In genomic region chr16:92620841-92621518, GRCm38 (mm10) we compare ENCODE assay signal across 7 mouse cellular contexts.
A peak's percentile ranks its signal among the peaks of the same experiment; 100 is the strongest.
DNase-seq lines count a peak whose midpoint lies in the region.

No protein-coding gene starts in this region.

- no peaks in the 10 kb centered on the region for H3K27me3 ChIP-seq in megakaryocyte, embryonic 14.5 days (replicated peaks)

- H3K4me3 ChIP-seq in megakaryocyte, embryonic 14.5 days (replicated peaks): peak overlapping the region; percentile 73

- H3K36me3 ChIP-seq in megakaryocyte, embryonic 14.5 days (replicated peaks; ENCODE audit: low read length): peaks cover 96% of the 10 kb centered on the region

- peaks cover 99% of the 10 kb centered on the region for H3K4me1 ChIP-seq in megakaryocyte, embryonic 14.5 days

- DNase-seq in 416B (ENCODE audit: low read depth): peak; percentile 98
- DNase-seq in CD4-positive helper T cell, adult 2 months (ENCODE audit: low read depth, low spot score): peak; percentile 64
- DNase-seq in c-Kit-positive CD71-negative TER-119-negative erythroid progenitor cells, embryonic 14.5 days (ENCODE audit: low read depth): peak; percentile 68
- DNase-seq in cerebellum, postnatal 36 days: no peak
- DNase-seq in c-Kit-positive CD71-positive TER-119-positive erythroid progenitor cells, embryonic 14.5 days (ENCODE audit: low spot score): no peak
- DNase-seq in kidney, postnatal 25 days: no peak

- H3K9me3 ChIP-seq in megakaryocyte, embryonic 14.5 days: no peaks in the 10 kb centered on the region

Comparison
In these comparisons a context has a peak if more than half of its experiments do, and no peak if none do; other contexts are left out.
1. DNase-seq: peak in 416B (single experiment), CD4-positive helper T cell, adult 2 months (single experiment) and c-Kit-positive CD71-negative TER-119-negative erythroid progenitor cells, embryonic 14.5 days (single experiment); none in cerebellum, postnatal 36 days (0 of 2), c-Kit-positive CD71-positive TER-119-positive erythroid progenitor cells, embryonic 14.5 days (single experiment) and kidney, postnatal 25 days (0 of 2).